Mouse (Mus musculus) midbrain, embryonic 13.5 days (tissue): ENCODE measurements around the gene Ubn2. TPM values are rescaled to one million over a fixed set of nuclear protein-coding genes. Genes with fewer than 3 reads are reported as not detected.
"Not testable (repeated sequence)": the region's sequence is repeated elsewhere in the genome, so short reads cannot be mapped to it uniquely, and the experiment has no call there.

ENCODE experiments used
- ATAC-seq: fragments of 200-750 bp; cut with Nextera tagmentation; 2 replicates; pipeline ENCODE4 v1.8.0; 2017; ENCODE audit warnings: mild to moderate bottlenecking, moderate TSS enrichment, moderate library complexity
- H3K27ac ChIP-seq: fragments of 300-500 bp; sonication (generic); 2 replicates; pipeline ENCODE4 v1.5.1; 2015; ENCODE audit warnings: inconsistent platforms, mild to moderate bottlenecking, moderate library complexity
- H3K27me3 ChIP-seq: fragments of 300-500 bp; sonication (generic); 2 replicates; pipeline ENCODE4 v1.6.1; 2015; ENCODE audit warnings: mild to moderate bottlenecking, inconsistent platforms
- H3K36me3 ChIP-seq: fragments of 300-500 bp; sonication (generic); 2 replicates; pipeline ENCODE4 v1.6.1; 2015; ENCODE audit warnings: mild to moderate bottlenecking, inconsistent platforms
- H3K4me1 ChIP-seq: fragments of 300-500 bp; sonication (generic); replicated peaks from 2 replicates; pipeline ENCODE4 v1.6.1; 2015; ENCODE audit warnings: inconsistent platforms
- H3K4me2 ChIP-seq: fragments of 300-500 bp; sonication (generic); replicated peaks from 2 replicates; pipeline ENCODE4 v1.6.1; 2015; ENCODE audit warnings: moderate library complexity, mild to moderate bottlenecking, inconsistent platforms
- H3K4me3 ChIP-seq: fragments of 300-500 bp; sonication (generic); replicated peaks from 2 replicates; pipeline ENCODE4 v1.5.1; 2015; ENCODE audit warnings: mild to moderate bottlenecking, inconsistent platforms
- H3K9ac ChIP-seq: fragments of 300-500 bp; sonication (generic); replicated peaks from 2 replicates; pipeline ENCODE4 v1.6.1; 2015; ENCODE audit warnings: mild to moderate bottlenecking, inconsistent platforms
- H3K9me3 ChIP-seq: fragments of 300-500 bp; sonication (generic); 2 replicates; pipeline ENCODE4 v1.6.1; 2016; ENCODE audit warnings: mild to moderate bottlenecking, inconsistent platforms
- WGBS: fragments of 180-500 bp; shearing (Covaris S2); methylation state at CpG from one replicate; pipeline ENCODE4 v1.1.7; 2015; 5-methylcytosine and 5-hydroxymethylcytosine counted together
- polyA plus RNA-seq: library from polyadenylated mRNA; unstranded; fragments of >200 nt; fragmentation: Nextera tagmentation; extraction: Ambion mirVana; gene quantifications from 2 replicates; pipeline ENCODE4 v1.2.1, GENCODE M21; 2015

The Ubn2 gene
- polyA plus RNA-seq, result 27.0 and 29.6 TPM in 2 replicates

GRCm38 (mm10) chr6:38433261-38434033, at the start of gene Ubn2:
Ubn2 (plus strand) TSS chr6:38433950.
- Histone ChIP-seq H3K9ac (peak within 1 kb of the TSS; percentile 99), H3K4me1 (peaks cover 30% of the 10 kb centered on the region), H3K9me3 (no peaks in the 10 kb centered on the region), H3K4me2 (peak within 1 kb of the TSS; percentile 82), H3K27ac (peak within 1 kb of the TSS; percentile 98), H3K27me3 (no peaks in the 10 kb centered on the region), H3K4me3 (peak within 1 kb of the TSS; percentile 96), H3K36me3 (no peaks in the 10 kb centered on the region)
- under 1% methylated on average over 64 of the region's 64 CpGs for WGBS
- peak; percentile 98 for ATAC-seq

GRCm38 (mm10) chr6:38389671-38390070, 44.1 kb upstream of the Ubn2 start:
- Histone ChIP-seq H3K9me3 (no peaks in the 10 kb centered on the region), H3K4me1 (no peaks in the 10 kb centered on the region), H3K4me3 (no peak overlapping the region), H3K9ac (no peak overlapping the region), H3K36me3 (peaks cover 52% of the 10 kb centered on the region), H3K4me2 (no peak overlapping the region), H3K27me3 (no peaks in the 10 kb centered on the region), H3K27ac (no peak overlapping the region)
- ATAC-seq, result no peak
- 82% methylated on average over 3 of the region's 3 CpGs for WGBS

GRCm38 (mm10) chr6:38432457-38432856, 1.3 kb upstream of the Ubn2 start:
- Histone ChIP-seq H3K4me1 (peaks cover 20% of the 10 kb centered on the region), H3K4me3 (peak overlapping the region; percentile 96), H3K27ac (peak overlapping the region; percentile 93; the same call in 1 of the 2 replicates), H3K4me2 (peak overlapping the region; percentile 82)
- not testable (repeated sequence) for H3K36me3 ChIP-seq, H3K9me3 ChIP-seq, H3K9ac ChIP-seq, ATAC-seq, H3K27me3 ChIP-seq
- WGBS, result 73% methylated on average over 5 of the region's 5 CpGs

- H3K27me3 ChIP-seq, result no peaks in the 10 kb centered on the region
- peak overlapping the region; percentile 99 for H3K9ac ChIP-seq
- ATAC-seq, result peak; percentile 81
- peak overlapping the region; percentile 96 for H3K4me3 ChIP-seq
- H3K27ac ChIP-seq, result peak overlapping the region; percentile 98
- peaks cover 30% of the 10 kb centered on the region for H3K4me1 ChIP-seq
- no peaks in the 10 kb centered on the region for H3K9me3 ChIP-seq
- H3K4me2 ChIP-seq, result peak overlapping the region; percentile 66
- no peaks in the 10 kb centered on the region for H3K36me3 ChIP-seq
- under 1% methylated on average over 103 of the region's 118 CpGs for WGBS
Measured at GRCm38 (mm10) chr6:38434055-38435023, 589 bp downstream of the Ubn2 start.

- no peaks in the 10 kb centered on the region for H3K4me1 ChIP-seq
- 93% methylated on average over 3 of the region's 3 CpGs for WGBS
- no peaks in the 10 kb centered on the region for H3K27me3 ChIP-seq
- no peaks in the 10 kb centered on the region for H3K9me3 ChIP-seq
- peaks cover 55% of the 10 kb centered on the region for H3K36me3 ChIP-seq
- no peak overlapping the region for H3K4me3 ChIP-seq
- H3K9ac ChIP-seq, result no peak overlapping the region
- no peak overlapping the region for H3K4me2 ChIP-seq
- no peak for ATAC-seq
- H3K27ac ChIP-seq, result no peak overlapping the region
Measured at GRCm38 (mm10) chr6:38443842-38444241, 10.1 kb downstream of the Ubn2 start.

- WGBS, result 96% methylated on average over 2 of the region's 2 CpGs
- no peak overlapping the region for H3K4me2 ChIP-seq
- peaks cover 64% of the 10 kb centered on the region for H3K36me3 ChIP-seq
- H3K4me3 ChIP-seq, result no peak overlapping the region
- no peaks in the 10 kb centered on the region for H3K9me3 ChIP-seq
- no peaks in the 10 kb centered on the region for H3K27me3 ChIP-seq
- H3K9ac ChIP-seq, result no peak overlapping the region
- H3K4me1 ChIP-seq, result no peaks in the 10 kb centered on the region
- H3K27ac ChIP-seq, result no peak overlapping the region
- no peak for ATAC-seq
Measured at GRCm38 (mm10) chr6:38448295-38448694, 14.5 kb downstream of the Ubn2 start.

- Histone ChIP-seq H3K4me2 (no peak overlapping the region), H3K27ac (no peak overlapping the region), H3K9me3 (no peaks in the 10 kb centered on the region), H3K4me1 (no peaks in the 10 kb centered on the region), H3K9ac (no peak overlapping the region), H3K36me3 (peaks cover 61% of the 10 kb centered on the region), H3K4me3 (no peak overlapping the region), H3K27me3 (no peaks in the 10 kb centered on the region)
- 97% methylated on average over 4 of the region's 4 CpGs for WGBS
- ATAC-seq, result no peak
Measured at GRCm38 (mm10) chr6:38453049-38453448, 19.3 kb downstream of the Ubn2 start.

- H3K27ac ChIP-seq, H3K9ac ChIP-seq, H3K9me3 ChIP-seq, H3K27me3 ChIP-seq, H3K4me2 ChIP-seq, H3K4me1 ChIP-seq, H3K4me3 ChIP-seq, ATAC-seq: not testable (repeated sequence)
- peaks cover 54% of the 10 kb centered on the region for H3K36me3 ChIP-seq
Measured at GRCm38 (mm10) chr6:38456425-38456824, 22.7 kb downstream of the Ubn2 start.

GRCm38 (mm10) chr6:38458075-38458474, 24.3 kb downstream of the Ubn2 start:
- H3K4me1 ChIP-seq, result no peaks in the 10 kb centered on the region
- no peak overlapping the region for H3K9ac ChIP-seq
- no peaks in the 10 kb centered on the region for H3K9me3 ChIP-seq
- peaks cover 56% of the 10 kb centered on the region for H3K36me3 ChIP-seq
- H3K27ac ChIP-seq, result no peak overlapping the region
- H3K4me2 ChIP-seq, result no peak overlapping the region
- WGBS, result 96% methylated on average over 3 of the region's 3 CpGs
- no peak for ATAC-seq
- no peak overlapping the region for H3K4me3 ChIP-seq
- H3K27me3 ChIP-seq, result no peaks in the 10 kb centered on the region

- H3K27me3 ChIP-seq, result no peaks in the 10 kb centered on the region
- ATAC-seq, result no peak
- 93% methylated on average over 4 of the region's 4 CpGs for WGBS
- no peaks in the 10 kb centered on the region for H3K4me1 ChIP-seq
- H3K4me2 ChIP-seq, result no peak overlapping the region
- H3K9me3 ChIP-seq, result 0 out of 2 replicates have a peak, but pooled peaks cover 2% of the 10 kb centered on the region
- no peak overlapping the region for H3K4me3 ChIP-seq
- H3K9ac ChIP-seq, result no peak overlapping the region
- peaks cover 47% of the 10 kb centered on the region for H3K36me3 ChIP-seq
- no peak overlapping the region for H3K27ac ChIP-seq
Measured at GRCm38 (mm10) chr6:38469591-38469990, 35.8 kb downstream of the Ubn2 start.

- Histone ChIP-seq H3K27me3 (no peaks in the 10 kb centered on the region), H3K4me2 (no peak overlapping the region), H3K36me3 (peaks cover 68% of the 10 kb centered on the region), H3K4me3 (no peak overlapping the region), H3K9ac (no peak overlapping the region), H3K9me3 (no peaks in the 10 kb centered on the region), H3K4me1 (no peaks in the 10 kb centered on the region), H3K27ac (no peak overlapping the region)
- ATAC-seq, result no peak
- 69% methylated on average over 5 of the region's 5 CpGs for whole genome bisulfite sequencing
Measured at GRCm38 (mm10) chr6:38481694-38482371, 48.1 kb downstream of the Ubn2 start.
